Mouse (Mus musculus) stomach, embryonic 16.5 days (tissue): ENCODE measurements around the gene Zfp672. TPM values are rescaled to one million over a fixed set of nuclear protein-coding genes. Genes with fewer than 3 reads are reported as not detected.

Source experiments
- ATAC-seq: fragments of 200-750 bp; cut with Nextera tagmentation; 2 replicates; pipeline ENCODE4 v1.8.0; 2017; ENCODE audit warnings: moderate number of reproducible peaks, moderate TSS enrichment; ENCODE audit not compliant: insufficient read depth, low FRiP score
- H3K27ac ChIP-seq: fragments of 300-500 bp; sonication (generic); 2 replicates; pipeline ENCODE4 v1.5.1; 2014; ENCODE audit warnings: low read length
- H3K27me3 ChIP-seq: fragments of 300-500 bp; sonication (generic); 2 replicates; pipeline ENCODE4 v1.6.1; 2014; ENCODE audit warnings: low read length, control low read depth, mixed read lengths; ENCODE audit not compliant: control insufficient read depth, insufficient read depth
- H3K36me3 ChIP-seq: fragments of 300-500 bp; sonication (generic); 2 replicates; pipeline ENCODE4 v1.6.1; 2014; ENCODE audit warnings: low read length; ENCODE audit not compliant: control insufficient read depth, insufficient read depth
- H3K4me1 ChIP-seq: fragments of 300-500 bp; sonication (generic); 2 replicates; pipeline ENCODE4 v1.6.1; 2014; ENCODE audit warnings: low read length, control low read depth, mixed read lengths; ENCODE audit not compliant: control insufficient read depth, insufficient read depth
- H3K4me2 ChIP-seq: fragments of 300-500 bp; sonication (generic); 2 replicates; pipeline ENCODE4 v1.6.1; 2014; ENCODE audit warnings: low read depth, low read length, mixed read lengths
- H3K4me3 ChIP-seq: fragments of 300-500 bp; sonication (generic); replicated peaks from 2 replicates; pipeline ENCODE4 v1.5.1; 2014; ENCODE audit warnings: mild to moderate bottlenecking, low read length
- H3K9ac ChIP-seq: fragments of 300-500 bp; sonication (generic); 2 replicates; pipeline ENCODE4 v1.6.1; 2014; ENCODE audit warnings: low read length
- H3K9me3 ChIP-seq: fragments of 300-500 bp; sonication (generic); replicated peaks from 2 replicates; pipeline ENCODE4 v1.6.1; 2016; ENCODE audit warnings: low read length, control low read depth; ENCODE audit not compliant: control insufficient read depth
- WGBS: fragments of 180-500 bp; shearing (Covaris S2); extraction: QIAGEN DNeasy Blood & Tissue Kit; methylation state at CpG from one replicate; pipeline ENCODE4 v1.1.7; 2014; 5-methylcytosine and 5-hydroxymethylcytosine counted together
- polyA plus RNA-seq: library from polyadenylated mRNA; unstranded; fragments of >200 nt; fragmentation: Nextera tagmentation; extraction: Ambion mirVana; gene quantifications from 2 replicates; pipeline ENCODE4 v1.2.1, GENCODE M21; 2015

The Zfp672 gene
- polyA plus RNA-seq, 1 experiment from 2014 or later: 44.8 TPM

DNA sequence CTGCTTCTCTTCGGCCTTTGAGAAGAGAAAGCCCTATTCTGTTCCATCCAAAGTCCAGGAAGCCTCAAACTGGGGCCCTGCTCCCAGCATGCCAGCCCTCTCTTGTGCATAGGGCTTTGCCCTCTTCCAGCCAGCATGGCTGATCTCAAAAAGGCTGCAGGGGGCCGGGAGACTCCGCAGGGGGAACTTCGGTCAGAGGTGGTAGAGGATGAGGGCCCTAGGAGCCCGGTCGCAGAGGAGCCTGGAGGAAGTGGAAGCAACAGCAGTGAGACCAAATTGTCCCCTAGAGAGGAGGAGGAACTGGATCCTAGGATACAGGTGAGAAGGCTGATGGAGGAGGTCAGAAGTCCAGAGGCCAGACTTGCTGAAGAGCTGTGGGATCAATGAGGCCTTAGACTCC lies 1.4 kb upstream of the Zfp672 start:
- Histone ChIP-seq H3K4me1 (peaks cover 28% of the 10 kb centered on the region), H3K27ac (no peak overlapping the region), H3K27me3 (no peaks in the 10 kb centered on the region), H3K36me3 (peaks cover 10% of the 10 kb centered on the region), H3K9me3 (no peaks in the 10 kb centered on the region; the same call in 1 of the 2 replicates), H3K4me3 (peak overlapping the region; percentile 91), H3K4me2 (peak overlapping the region; percentile 89), H3K9ac (peak overlapping the region; percentile 87)
- WGBS: 73% methylated on average over 6 of the region's 6 CpGs
- no peak for ATAC-seq

- Histone ChIP-seq H3K36me3 (peaks cover 10% of the 10 kb centered on the region), H3K9me3 (no peaks in the 10 kb centered on the region; the same call in 1 of the 2 replicates), H3K4me1 (peaks cover 28% of the 10 kb centered on the region), H3K9ac (peak overlapping the region; percentile 87), H3K27ac (peak overlapping the region; percentile 87; the same call in 1 of the 2 replicates), H3K27me3 (no peaks in the 10 kb centered on the region), H3K4me3 (peak overlapping the region; percentile 91), H3K4me2 (peak overlapping the region; percentile 89)
- no peak for ATAC-seq
- WGBS: 13% methylated on average over 10 of the region's 10 CpGs
These were observed 983 bp upstream of the Zfp672 start for GRCm38 (mm10) chr11:58331149-58331495.

DNA sequence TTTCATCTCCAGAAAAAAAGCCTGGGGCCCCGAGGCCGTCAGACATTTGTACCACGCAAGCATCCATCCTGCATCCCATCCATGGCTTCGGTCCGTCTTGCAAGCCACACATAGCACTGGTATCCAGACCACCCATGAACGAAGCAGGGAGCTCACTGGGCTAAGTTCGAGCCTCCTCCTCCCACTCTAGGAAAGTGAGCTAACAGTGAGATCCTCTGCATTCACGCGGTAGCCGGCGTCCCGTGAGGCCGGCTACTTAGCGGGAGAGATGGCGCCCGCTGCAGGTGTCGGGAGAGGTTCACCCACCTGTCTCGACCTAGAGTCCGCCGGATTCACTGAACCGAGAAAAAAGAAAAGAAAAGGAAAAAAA lies 248 bp downstream of the Zfp672 start:
- peak overlapping the region; percentile 87 for H3K4me2 ChIP-seq
- H3K27ac ChIP-seq: peak overlapping the region; percentile 88
- H3K4me3 ChIP-seq: peak overlapping the region; percentile 91
- peaks cover 28% of the 10 kb centered on the region for H3K4me1 ChIP-seq
- under 1% methylated on average over 21 of the region's 21 CpGs for WGBS
- peak; percentile 22; the same call in 1 of the 2 replicates for ATAC-seq
- H3K9me3 ChIP-seq: no peaks in the 10 kb centered on the region; the same call in 1 of the 2 replicates
- peak overlapping the region; percentile 93 for H3K9ac ChIP-seq
- H3K27me3 ChIP-seq: no peaks in the 10 kb centered on the region
- peaks cover 10% of the 10 kb centered on the region for H3K36me3 ChIP-seq

DNA sequence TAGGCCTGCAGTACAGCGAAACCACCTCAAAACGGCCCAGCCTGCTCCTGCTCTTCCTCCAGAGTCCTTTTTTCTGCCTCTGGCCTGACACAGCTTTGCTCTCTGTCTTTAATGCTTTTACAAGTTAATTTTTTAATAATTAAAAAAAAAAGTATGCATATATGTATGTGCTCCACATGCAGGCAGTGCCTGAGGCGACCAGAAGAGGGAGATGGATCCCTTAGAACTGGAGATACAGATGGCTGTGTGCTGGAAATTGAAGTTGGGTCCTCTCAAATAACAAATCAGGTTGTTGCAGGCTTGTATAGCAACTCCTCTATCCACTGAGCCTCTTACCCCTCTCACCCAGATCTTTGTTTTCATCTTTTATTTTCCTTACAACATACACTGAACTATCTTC lies 3.4 kb downstream of the Zfp672 start:
- Histone ChIP-seq H3K27me3 (no peaks in the 10 kb centered on the region), H3K27ac (no peak overlapping the region), H3K4me1 (peaks cover 28% of the 10 kb centered on the region), H3K36me3 (peaks cover 10% of the 10 kb centered on the region; the same call in 1 of the 2 replicates), H3K4me2 (no peak overlapping the region), H3K9me3 (no peaks in the 10 kb centered on the region; the same call in 1 of the 2 replicates), H3K4me3 (no peak overlapping the region), H3K9ac (no peak overlapping the region)
- no peak for ATAC-seq
- 94% methylated on average over 3 of the region's 3 CpGs for WGBS

- no peak overlapping the region for H3K27ac ChIP-seq
- peaks cover 24% of the 10 kb centered on the region for H3K4me1 ChIP-seq
- H3K27me3 ChIP-seq: no peaks in the 10 kb centered on the region
- no peak for ATAC-seq
- peaks cover 10% of the 10 kb centered on the region; the same call in 1 of the 2 replicates for H3K36me3 ChIP-seq
- WGBS: 79% methylated on average over 3 of the region's 3 CpGs
- no peak overlapping the region for H3K4me2 ChIP-seq
- no peak overlapping the region for H3K4me3 ChIP-seq
- no peak overlapping the region for H3K9ac ChIP-seq
- H3K9me3 ChIP-seq: no peaks in the 10 kb centered on the region; the same call in 1 of the 2 replicates
These were observed 5.4 kb downstream of the Zfp672 start for GRCm38 (mm10) chr11:58324614-58325229.

- Histone ChIP-seq H3K9me3 (no peaks in the 10 kb centered on the region; the same call in 1 of the 2 replicates), H3K9ac (peak overlapping the region; percentile 86), H3K4me2 (peak overlapping the region; percentile 84), H3K27me3 (no peaks in the 10 kb centered on the region), H3K4me3 (peak overlapping the region; percentile 81), H3K4me1 (peaks cover 15% of the 10 kb centered on the region), H3K27ac (peak overlapping the region; percentile 97), H3K36me3 (peaks cover 10% of the 10 kb centered on the region; the same call in 1 of the 2 replicates)
- WGBS: 7% methylated on average over 24 of the region's 24 CpGs
- ATAC-seq: no peak; the same call in 1 of the 2 replicates
These were observed 6.4 kb downstream of the Zfp672 start for GRCm38 (mm10) chr11:58323570-58324340.

- peak overlapping the region; percentile 86 for H3K9ac ChIP-seq
- H3K4me1 ChIP-seq: peaks cover 11% of the 10 kb centered on the region
- H3K27ac ChIP-seq: peak overlapping the region; percentile 97
- H3K9me3 ChIP-seq: no peaks in the 10 kb centered on the region; the same call in 1 of the 2 replicates
- peak; percentile 99 for ATAC-seq
- peaks cover 10% of the 10 kb centered on the region; the same call in 1 of the 2 replicates for H3K36me3 ChIP-seq
- H3K4me2 ChIP-seq: peak overlapping the region; percentile 84
- WGBS: under 1% methylated on average over 63 of the region's 63 CpGs
- no peaks in the 10 kb centered on the region for H3K27me3 ChIP-seq
- peak overlapping the region; percentile 81 for H3K4me3 ChIP-seq
These were observed 7.1 kb downstream of the Zfp672 start for GRCm38 (mm10) chr11:58322824-58323569.

DNA sequence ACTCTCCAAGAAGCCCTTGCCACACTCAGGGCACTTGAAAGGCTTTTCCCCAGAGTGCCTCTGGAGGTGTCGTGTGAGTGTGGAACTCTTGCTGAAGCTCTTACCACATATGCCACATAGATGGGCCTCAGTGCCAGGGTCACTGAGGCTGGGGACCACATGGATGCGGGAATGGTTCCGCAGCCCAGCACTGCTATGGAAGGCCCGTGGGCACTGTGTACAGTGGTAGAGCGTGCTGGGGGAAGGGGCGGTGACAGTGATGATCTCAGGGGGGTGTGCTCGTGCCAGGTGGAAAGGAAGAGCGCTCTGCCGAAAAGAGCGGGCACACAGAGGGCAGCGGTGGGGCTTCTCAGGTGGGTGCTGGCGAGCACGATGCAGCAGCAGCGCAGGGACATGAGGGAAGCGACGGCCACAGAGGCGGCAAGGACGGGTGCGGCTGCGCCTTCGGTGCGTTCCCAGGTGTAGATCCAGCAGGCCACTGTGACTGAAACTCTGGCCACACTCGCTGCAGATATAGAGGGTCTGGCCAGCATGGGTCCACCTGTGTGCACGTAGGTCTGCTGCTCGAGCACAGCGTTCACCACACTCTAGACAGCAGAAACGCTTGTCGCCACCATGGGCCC lies 13.3 kb downstream of the Zfp672 start:
- Histone ChIP-seq H3K4me3 (no peak overlapping the region), H3K9ac (no peak overlapping the region), H3K4me2 (no peak overlapping the region), H3K27ac (no peak overlapping the region), H3K27me3 (no peaks in the 10 kb centered on the region), H3K9me3 (0 out of 2 replicates have a peak, but pooled peaks cover 4% of the 10 kb centered on the region), H3K36me3 (no peaks in the 10 kb centered on the region), H3K4me1 (peaks cover 4% of the 10 kb centered on the region)
- whole genome bisulfite sequencing: 68% methylated on average over 28 of the region's 28 CpGs
- ATAC-seq: no peak; the same call in 1 of the 2 replicates
